Mouse (Mus musculus) left cerebral cortex, postnatal 36 days (tissue): Measurements from ENCODE around the gene Gm21994. TPM values are rescaled to one million over a fixed set of nuclear protein-coding genes. Genes with fewer than 3 reads are reported as not detected.
"Not testable (repeated sequence)": the region's sequence is repeated elsewhere in the genome, so short reads cannot be mapped to it uniquely, and the experiment has no call there.

ENCODE experiments used
- DNase-seq, 2 experiments: peaks; one replicate each; pipeline ENCODE4 v3.0.0; 2021 to 2022; ENCODE audit warnings: low spot score in 2 of 2, mixed read lengths in 1 of 2
- intact Hi-C: fragments of 180-260 bp; cut with DNase I; formaldehyde crosslinking; loops from one replicate; pipeline ENCODE4 v1.15.1; 2025
- total RNA-seq, 2 experiments: library from RNA; stranded (reverse); gene quantifications; 2 replicates each; pipeline ENCODE4 v1.2.3; 2021

Gm21994 gene
- total RNA-seq: 1 to 10 TPM; 7.2 to 8.3 TPM

DNA sequence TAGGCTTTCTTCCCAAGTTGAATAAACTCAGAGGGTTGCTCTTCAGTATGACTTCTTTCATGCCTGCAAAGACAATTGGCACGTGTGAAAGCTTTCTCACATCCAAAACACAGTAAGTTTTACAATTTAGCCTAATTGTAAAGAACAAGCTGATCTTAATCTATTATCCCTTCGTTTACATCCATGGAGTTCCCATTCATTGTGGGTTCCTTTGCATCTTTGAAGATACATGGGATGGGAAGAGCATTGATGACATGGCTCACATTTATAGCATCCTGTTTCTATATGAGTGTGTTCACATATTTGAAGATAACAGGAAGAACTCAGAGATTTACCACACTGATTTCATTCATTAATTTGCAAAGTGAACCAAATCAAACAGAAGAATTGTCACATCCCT, at the start of gene Gm21994:
TSS of gene Gm21994 (minus strand) at position 101 of the 400 bp plus-strand sequence.
- intact Hi-C loops, DNase-seq: not testable (repeated sequence)

DNA sequence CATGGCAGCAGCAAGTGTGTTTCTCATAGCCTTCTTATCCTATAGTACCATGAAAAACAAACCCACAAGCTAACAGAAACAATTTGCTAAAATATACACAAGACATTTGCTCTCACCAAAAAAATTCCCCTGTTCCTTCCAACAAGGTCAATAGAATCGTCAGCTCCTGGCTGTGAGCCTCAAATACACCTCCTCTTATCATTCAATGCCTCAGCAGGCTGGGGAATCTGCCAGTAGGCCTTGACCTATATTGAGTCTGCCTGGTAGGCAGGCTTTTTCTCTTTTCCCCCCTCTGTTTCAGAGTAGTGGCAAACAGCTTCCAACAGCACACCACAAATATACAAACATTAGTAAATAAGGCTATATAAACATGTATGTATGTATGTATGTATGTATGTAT, 43.7 kb upstream of the Gm21994 start:
- intact Hi-C loops: no loop called here
- DNase-seq: no peak

DNA sequence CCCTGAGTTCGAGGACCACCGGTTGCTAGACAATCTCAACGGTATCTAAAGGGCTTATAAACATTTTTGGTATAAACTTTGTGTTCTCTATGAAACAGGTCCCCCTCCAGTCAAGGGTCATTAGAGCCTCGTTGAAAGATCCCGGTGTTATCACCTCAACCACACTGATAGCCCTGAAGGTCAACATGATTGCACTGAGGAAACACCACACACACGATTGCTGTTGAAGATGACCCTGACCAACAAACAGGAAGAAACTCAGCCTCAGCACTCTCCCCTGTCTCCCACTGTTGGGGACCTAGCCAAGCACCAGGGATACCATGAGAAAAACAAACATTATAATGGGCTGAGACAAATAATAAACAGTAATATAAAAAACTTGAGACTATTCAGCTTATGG, 38.3 kb upstream of the Gm21994 start:
- DNase-seq: no peak
- intact Hi-C loops: no loop called here

DNA sequence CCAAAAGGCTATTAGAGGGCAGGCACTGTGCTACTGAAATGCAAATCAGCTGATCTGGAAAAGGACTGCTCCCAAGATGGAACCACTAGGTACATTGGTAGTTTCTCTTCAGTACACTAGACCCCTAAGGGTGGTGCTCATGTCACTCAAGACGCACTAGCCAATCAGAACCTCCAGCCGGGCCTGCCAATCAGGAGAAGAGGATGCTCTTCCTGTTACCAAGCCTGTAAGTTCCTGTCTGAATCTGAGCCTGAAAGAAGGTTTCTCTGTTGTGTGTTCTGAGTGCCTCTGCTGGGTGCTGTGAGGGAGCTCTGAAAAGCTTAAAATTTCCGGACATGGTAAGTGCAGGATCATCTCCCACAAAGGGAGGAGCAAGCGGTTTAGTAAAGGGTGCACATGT, 1.9 kb upstream of the Gm21994 start, which contains the start of gene Gm14124:
TSS of gene Gm14124 (plus strand) at position 227 of the 400 bp plus-strand sequence.
- intact Hi-C loops: not testable (repeated sequence)

DNA sequence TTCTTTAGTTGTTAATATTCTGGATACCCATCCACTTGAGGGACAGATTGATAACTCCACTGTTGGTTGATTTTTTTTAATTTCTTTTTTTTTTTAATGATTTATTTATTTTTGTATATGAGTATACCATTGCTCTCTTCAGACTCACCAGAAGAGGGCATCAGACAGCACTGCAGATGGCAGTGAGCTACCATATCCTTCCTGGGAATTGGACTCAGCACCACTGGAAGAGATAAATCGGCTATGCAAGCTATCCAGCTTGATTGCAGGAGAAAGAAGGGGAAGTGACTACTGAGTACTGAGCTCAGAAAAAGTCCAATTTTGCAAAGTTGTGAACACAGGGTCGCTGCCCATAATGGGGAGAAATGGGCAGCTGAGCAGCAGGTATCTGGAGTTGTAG, 1.5 kb upstream of the Gm21994 start:
- intact Hi-C loops, DNase-seq: not testable (repeated sequence)

More for the DNA sequence above, 1.9 kb upstream of the Gm21994 start, which contains the start of gene Gm14124:
- not testable (repeated sequence) for DNase-seq

DNA sequence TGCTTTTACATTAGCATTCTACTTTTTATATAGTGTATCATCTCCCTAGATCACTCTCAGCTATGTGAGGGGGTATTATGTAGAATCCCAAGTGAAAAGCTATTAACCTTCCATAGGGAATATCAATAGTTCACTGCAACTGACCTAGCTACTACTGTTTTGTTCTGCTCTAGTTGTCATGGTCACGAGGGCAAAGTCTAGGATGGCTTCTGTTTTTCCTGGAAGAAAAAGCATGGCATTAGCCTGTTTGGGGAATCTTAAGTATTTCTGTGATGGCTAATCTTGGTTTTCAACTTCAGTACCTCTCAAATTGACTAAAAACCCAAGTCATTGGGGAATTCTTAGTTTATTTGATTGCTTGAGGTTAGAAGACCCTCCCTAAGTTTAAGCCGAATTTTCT, 12.2 kb downstream of the Gm21994 start:
- intact Hi-C loops: loop anchor here (10.0 kb wide), 1 partner anchor 82 kb away; the partner anchor contains the start of gene Gm10130
- no peak for DNase-seq

DNA sequence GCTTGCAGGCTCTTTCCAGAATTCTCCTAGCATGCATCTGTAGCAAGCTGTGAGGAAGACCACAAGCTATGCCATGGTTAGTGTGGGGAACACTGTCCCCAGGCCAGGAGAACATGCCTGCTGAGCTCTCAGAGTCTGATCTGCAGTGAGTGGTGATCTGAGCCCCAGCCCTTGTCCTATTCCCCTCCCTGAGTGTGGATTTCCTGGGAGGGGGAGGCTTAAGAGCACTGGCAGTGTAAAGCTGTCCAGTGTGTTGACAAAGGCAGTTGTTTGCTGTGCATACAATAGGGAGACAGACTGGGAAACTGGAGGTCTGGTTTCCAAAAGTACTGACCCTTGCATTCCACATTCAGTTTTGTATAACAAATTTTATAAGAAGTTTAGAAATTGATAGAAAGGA, 32.1 kb downstream of the Gm21994 start:
- intact Hi-C loops, DNase-seq: not testable (repeated sequence)

DNA sequence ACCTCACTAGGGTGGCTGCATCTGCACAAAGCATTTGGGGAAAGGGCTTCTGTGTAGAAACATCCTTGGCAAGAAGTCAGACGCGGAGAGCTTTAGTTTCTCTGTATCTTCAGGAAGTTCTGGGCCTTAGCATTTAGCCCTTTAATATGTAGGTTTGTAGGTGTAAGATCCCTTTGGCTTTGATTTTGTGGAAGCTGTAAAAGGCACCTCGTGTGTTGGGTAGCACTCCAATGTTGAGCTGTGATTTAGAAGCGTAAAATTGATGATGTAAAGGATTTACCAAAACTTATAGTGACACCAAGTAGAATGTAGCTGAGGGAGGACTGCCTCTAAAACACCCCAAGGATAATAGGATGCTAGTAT, 37.0 kb downstream of the Gm21994 start:
- not testable (repeated sequence) for DNase-seq
- intact Hi-C loops: loop anchor here (10.0 kb wide), 1 partner anchor 236 kb away; the partner anchor contains the start of gene Zfp442

DNA sequence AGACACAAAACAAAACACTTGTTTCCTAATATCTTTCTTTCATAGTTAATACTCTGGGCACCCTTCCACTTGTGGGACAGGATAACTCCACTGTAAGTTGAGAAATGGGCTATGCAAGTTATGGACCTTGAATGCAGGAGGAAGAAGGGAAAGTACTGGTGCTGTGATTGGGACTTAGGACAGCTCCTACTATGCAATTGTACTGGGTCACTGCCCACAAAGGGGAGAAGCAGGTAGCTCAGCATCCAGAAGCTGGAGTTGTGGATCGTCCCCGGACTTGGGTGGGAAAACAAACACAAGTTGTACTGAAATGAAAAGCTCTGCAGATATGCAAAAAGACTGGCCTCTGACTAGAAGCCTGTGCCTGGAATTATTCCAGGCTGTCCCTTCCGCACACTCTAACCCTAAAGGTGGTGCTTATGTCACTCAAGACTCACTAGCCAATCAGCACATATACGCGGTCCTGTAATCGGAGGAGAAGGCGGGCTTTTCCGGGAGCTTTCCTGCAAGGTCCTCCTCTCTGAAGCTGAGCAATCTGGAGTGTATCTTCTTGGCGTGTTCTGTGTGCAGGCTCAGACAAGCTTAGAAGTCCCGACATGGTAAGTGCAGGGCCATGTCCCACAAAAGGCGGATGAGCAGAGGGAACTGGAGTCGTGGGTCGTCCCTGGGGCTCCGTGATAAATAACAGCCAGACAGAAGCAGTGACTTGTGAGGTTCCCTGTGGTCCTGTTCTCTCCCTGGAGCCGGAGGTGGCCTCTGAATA, 37.6 kb downstream of the Gm21994 start, which contains the start of gene Zfp937:
TSS of gene Zfp937 (plus strand) at position 474 of the 763 bp plus-strand sequence.
- peak; percentile 76 to 80 for DNase-seq
- intact Hi-C loops: loop anchor here (10.0 kb wide), 1 partner anchor 237 kb away; the partner anchor contains the start of gene Zfp442

Other genes with a start within 250 kb of the Gm21994 start
- 1 to 10 TPM; 9.2 to 9.5 TPM for gene Zfp120, start 118.9 kb downstream of the Gm21994 start, total RNA-seq
- gene Gm10770, start 75.9 kb downstream of the Gm21994 start, total RNA-seq: not detected
- gene Gm14139, start 73.8 kb downstream of the Gm21994 start, total RNA-seq: not detected
- 1 to 10 TPM; 9.0 to 9.8 TPM for gene Zfp937, start 37.5 kb downstream of the Gm21994 start, total RNA-seq
- under 1 TPM in 1 of 2 experiments, not detected in 1; 0.25 TPM for gene Gm14124, start 1.9 kb upstream of the Gm21994 start, total RNA-seq
- 1 to 10 TPM; 2.4 to 2.9 TPM for gene Gm10130, start 68.1 kb upstream of the Gm21994 start, total RNA-seq
- 1 to 10 TPM; 8.6 to 9.5 TPM for gene 3300002I08Rik, start 107.2 kb upstream of the Gm21994 start, total RNA-seq
- gene Zfp442, start 195.9 kb upstream of the Gm21994 start, total RNA-seq: 1 to 10 TPM; 6.3 to 9.0 TPM
- under 1 TPM; 0.14 to 0.22 TPM for gene Zfp345, start 229.5 kb upstream of the Gm21994 start, total RNA-seq